Mouse (Mus musculus) small intestine, adult 2 months (tissue): Measurements from ENCODE around the gene Tuba3a.

ENCODE experiments used
- CTCF ChIP-seq: fragments of 200-500 bp; IDR thresholded peaks from 2 replicates; pipeline ENCODE4 v1.5.1; 2012; ENCODE audit warnings: low read depth, mild to moderate bottlenecking, control low read depth, inconsistent platforms, low read length, moderate library complexity, mixed read lengths; ENCODE audit not compliant: insufficient replicate concordance, insufficient read length; ENCODE audit errors: extremely low read depth
- POLR2A ChIP-seq: fragments of 200-500 bp; IDR thresholded peaks from 2 replicates; pipeline ENCODE4 v1.6.1; 2012; ENCODE audit warnings: low read depth, mild to moderate bottlenecking, control low read depth, inconsistent platforms, low read length, moderate library complexity

GRCm38 (mm10) chr6:125240617-125241016 lies 45.2 kb downstream of the Tuba3a start:
- no peak for TF ChIP-seq POLR2A
- TF ChIP-seq CTCF = no peak
